Mouse (Mus musculus) heart, postnatal 36 days (tissue): ENCODE measurements around the gene 4933400A11Rik. TPM values are rescaled to one million over a fixed set of nuclear protein-coding genes. Genes with fewer than 3 reads are reported as not detected.
A peak's percentile ranks its signal among the peaks of the same experiment; 100 is the strongest.

Experiments used
- DNase-seq, 2 experiments: peaks; one replicate each; pipeline ENCODE4 v3.0.0; 2021 to 2022
- intact Hi-C: fragments of 180-260 bp; cut with DNase I; formaldehyde crosslinking; loops from one replicate; pipeline ENCODE4 v1.15.1; 2025
- total RNA-seq, 2 experiments: library from RNA; stranded (reverse); gene quantifications; 2 replicates each; pipeline ENCODE4 v1.2.3; 2021

4933400A11Rik gene
- not detected for total RNA-seq

DNA sequence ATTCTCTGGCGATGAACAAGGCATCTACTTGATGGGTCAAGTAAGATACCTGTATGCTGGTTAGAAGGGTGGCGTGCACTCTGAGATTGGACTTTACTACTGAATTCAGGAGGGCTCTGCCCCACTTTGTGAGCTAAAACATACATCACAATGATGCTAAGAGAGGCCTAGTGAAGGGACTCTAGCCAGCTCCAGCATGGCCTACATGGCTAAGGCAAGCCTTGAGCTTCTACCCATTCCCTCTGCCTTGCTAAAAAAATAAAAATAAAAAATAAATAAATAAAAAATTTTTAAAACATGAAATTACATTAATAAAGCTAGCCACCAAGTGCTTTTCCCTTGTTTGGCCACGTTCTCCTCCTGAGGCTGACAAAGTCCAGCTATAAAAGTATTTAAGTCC lies at the start of gene 4933400A11Rik:
Gene 4933400A11Rik, minus strand, starts transcription at position 101 of the 400 bp plus-strand sequence.
- intact Hi-C loops = loop anchor here (10.0 kb wide), 1 partner anchor 95 kb away; the partner anchor contains the start of gene Mid1
- DNase-seq = no peak

DNA sequence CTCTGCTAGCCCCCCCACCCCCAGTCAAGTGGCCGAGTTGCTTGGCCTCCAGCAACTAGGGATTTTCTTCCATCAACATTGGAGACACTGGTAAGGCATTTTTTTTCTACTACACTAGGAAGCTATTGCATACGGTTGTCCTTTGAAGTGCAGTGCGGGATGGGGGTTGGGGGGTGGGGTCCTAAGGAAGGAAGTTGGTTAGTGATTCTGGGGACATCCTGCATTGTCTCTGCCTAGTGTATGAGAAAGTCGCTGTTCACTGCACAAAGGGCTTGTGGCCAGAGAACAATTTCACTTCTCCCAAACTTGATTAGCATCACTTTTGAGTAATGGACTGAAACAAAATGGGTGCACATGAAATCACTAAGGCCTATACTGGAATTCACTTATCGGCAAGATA lies 48.7 kb upstream of the 4933400A11Rik start:
- no peak for DNase-seq
- intact Hi-C loops = no loop called here

DNA sequence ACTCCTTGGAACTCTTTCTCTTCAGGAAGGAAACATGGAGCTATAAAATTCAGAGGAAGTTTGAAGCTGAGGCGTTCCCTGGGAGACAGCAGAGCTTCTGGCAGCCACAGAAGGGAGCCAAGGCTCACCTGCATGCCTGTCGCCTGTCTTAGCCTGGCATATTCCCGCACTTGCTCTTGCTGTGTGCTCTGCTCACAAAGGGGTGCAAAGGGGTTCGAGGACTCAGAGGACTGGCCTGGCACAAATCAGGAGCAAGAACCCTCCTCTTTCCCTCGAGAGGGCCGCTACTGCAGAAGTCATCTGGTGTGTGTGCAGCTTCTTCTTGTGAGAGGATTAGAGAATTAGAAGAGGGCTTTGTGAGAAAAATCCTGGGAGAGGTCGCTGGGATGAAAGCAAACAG lies 48.3 kb upstream of the 4933400A11Rik start:
- no peak for DNase-seq
- intact Hi-C loops = no loop called here

DNA sequence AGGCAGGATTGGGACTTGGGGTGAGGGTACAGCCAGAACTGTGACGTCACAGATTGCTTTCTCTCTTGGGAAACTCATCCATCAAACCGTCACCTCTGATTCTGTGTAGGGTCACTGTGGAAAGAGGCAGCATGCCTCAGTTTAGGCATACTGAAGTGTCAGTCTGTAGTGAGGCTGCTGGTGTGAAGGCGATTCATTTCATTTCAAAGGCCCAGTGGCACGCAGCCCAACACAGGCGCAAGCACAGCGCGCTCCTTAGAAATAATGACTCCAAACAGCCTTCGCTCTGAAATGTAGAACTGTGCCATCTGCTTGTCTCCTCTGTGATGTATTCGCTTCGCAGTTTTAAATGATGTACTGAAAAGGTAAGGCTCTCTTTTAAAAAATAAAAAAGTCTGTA lies 47.5 kb upstream of the 4933400A11Rik start:
- no peak for DNase-seq
- intact Hi-C loops = no loop called here

DNA sequence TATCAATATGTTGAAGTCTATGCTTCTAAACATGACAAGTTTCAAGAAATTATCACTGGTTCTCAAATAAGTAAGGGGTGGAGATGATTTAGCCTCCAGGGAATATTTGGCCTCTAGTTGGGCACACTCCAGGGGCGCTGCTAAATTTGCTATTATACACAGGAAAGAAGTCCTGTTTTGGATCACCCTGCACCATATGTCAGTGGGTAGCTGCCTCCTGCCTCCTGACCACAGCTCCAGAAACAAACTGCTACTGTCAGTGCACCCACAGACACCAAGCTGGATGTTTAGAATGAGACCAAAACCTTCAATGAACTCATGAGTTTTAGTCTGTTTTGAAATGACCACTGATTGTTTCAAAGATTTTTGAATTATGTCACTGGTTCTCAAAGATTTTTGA lies 34.2 kb upstream of the 4933400A11Rik start:
- DNase-seq = no peak
- intact Hi-C loops = no loop called here

DNA sequence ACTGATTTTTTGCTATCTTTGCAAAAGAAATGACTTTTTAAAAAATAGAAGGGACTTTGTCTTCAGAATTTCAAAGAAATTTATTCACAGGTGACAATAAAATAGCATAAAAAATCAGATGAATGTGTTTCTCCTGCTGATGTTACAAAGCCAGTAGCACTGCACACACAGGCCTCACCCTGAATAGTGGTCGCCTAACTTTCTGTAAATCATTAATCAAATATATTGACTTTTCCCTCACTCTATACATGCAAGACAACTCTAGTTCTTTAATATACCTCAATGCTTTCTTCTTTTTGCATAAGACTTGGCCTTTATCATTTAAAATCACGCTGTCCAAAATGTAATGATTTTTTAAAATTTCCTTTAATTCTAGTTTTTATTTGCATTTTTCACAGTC lies 32.3 kb upstream of the 4933400A11Rik start:
- intact Hi-C loops = no loop called here
- no peak for DNase-seq

DNA sequence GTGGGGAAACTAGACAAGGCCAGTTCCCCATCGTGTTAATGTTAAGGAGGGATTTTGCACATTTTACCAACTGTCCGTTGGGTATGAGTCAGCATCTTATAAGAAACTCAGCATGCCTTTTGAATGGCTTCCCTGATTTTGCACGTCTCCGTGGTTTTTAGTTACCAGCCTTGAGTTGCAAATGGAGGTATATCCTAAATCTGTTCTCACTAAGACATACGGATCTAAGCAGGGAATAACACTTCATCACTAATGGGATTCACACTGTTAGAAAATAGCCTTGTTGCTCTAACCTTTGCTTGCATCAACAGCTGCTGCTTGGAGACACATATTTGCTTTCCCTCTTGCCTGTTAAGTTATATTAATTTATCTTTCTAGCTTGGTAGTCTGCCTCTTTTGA lies 31.9 kb upstream of the 4933400A11Rik start:
- DNase-seq = no peak
- intact Hi-C loops = no loop called here

DNA sequence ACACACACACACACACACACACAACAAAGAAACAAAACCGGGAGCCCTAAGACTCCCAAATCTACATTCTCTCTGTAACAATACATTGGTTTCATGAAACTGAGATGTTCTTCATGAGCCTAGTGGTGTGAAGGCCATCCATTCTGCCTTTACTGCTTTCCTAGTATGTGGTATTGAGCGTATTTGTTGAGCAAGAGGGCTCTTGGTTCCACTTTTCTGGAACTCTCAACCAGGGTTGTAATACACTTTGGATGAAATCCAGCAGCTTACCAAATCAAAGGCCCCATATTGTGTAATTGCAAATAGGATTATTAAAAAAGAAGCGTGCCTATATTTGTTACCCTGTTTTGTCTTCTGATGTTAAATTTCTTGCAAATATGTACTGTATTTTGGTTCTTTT lies 28.3 kb upstream of the 4933400A11Rik start:
- intact Hi-C loops = no loop called here
- DNase-seq = no peak

DNA sequence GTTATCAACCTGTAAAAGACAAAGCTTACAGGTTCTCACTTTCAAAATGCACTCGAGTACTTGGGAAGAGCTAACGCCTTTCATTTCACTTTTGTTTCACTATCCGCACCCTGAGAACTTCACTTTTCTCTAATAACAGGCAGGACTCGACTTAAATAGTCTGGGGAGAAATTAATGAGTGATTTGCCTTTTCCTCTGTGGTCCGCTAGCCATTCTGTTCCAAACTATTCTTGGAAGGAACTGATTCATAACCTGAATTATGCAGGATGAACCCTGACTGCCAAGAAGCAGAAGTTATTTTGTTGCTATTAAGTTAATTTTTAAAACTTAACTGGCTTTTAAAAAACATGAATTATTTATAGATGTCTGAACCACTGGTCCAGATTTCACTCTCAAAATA lies 26.4 kb upstream of the 4933400A11Rik start:
- intact Hi-C loops = no loop called here
- DNase-seq = no peak

DNA sequence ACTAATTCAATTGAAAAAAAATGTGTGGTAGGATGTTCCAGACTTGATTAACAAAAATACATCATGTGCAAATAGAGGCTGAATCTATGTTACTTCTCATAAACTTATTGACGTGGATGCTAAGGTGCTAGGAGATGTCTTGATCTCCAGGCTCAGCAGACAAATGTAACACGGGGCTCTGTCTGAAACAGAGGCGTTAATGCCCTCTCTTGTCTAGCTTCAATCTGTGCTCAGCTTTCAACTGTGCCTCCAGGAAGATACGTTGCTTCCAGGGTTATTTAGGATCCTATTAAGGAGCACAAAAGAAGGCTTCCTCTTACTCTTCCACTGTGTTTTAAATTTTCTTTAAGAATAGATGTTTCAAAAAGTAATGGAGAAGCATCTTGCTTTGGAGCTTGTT lies 20.8 kb upstream of the 4933400A11Rik start:
- intact Hi-C loops = loop anchor here (5.0 kb wide), 1 partner anchor 82 kb away; no protein-coding TSS in a partner anchor
- DNase-seq = no peak

DNA sequence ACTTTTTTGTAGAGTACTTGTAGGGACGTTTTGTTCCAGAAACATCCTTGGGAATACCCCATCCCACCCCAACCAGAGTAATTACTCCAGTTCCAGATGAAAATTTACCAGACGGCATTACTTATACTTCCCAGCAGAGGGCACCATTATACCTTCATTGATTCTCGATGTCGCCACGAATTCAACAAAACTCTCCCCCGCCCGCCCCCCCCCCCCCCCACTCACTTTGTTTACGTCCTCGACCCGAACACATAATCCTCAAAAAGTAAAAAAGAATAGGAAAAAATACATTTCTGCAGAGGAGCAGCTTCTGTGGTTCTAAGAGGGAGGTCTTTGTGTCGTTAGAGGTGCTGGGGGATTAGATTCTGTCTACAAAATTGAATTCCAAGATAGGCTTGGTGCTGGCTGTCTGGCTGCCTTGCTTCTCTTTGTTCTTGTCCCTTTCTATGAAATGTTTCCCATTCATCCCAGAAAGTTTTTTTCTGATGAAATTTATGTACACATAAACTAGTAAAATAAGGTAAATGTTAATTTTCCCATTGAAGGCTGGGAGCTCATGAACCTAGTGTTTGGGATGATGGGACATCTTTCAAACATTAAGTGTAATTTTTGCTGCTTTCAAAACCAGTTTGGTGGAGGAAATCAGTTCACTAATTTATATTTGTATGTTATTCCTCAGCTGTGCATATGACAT lies 19.7 kb upstream of the 4933400A11Rik start:
- DNase-seq = peak; percentile 11 to 21
- intact Hi-C loops = loop anchor here (5.0 kb wide), 2 partner anchors 178 to 467 kb away; no protein-coding TSS in a partner anchor

DNA sequence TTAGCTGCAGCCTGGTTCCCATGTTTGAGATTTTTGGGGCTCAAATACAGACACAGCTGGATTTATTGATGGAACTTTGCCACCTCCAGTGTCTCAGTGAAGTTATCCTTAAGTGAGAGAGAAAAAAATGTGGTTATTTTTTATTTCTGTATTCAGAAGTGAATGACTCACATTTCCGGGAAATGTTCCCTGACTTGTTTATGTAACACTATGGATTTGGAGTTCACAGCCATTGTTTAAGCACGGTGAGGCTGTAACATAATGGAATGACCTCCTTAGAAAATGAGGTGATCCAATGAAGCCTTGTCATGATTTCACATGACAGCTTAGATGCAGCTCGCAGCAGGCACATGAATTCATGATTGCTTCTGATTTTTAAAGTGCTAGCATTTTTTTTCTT lies 17.7 kb upstream of the 4933400A11Rik start:
- intact Hi-C loops = loop anchor here (5.0 kb wide), 2 partner anchors 180 to 465 kb away; no protein-coding TSS in a partner anchor
- no peak for DNase-seq

DNA sequence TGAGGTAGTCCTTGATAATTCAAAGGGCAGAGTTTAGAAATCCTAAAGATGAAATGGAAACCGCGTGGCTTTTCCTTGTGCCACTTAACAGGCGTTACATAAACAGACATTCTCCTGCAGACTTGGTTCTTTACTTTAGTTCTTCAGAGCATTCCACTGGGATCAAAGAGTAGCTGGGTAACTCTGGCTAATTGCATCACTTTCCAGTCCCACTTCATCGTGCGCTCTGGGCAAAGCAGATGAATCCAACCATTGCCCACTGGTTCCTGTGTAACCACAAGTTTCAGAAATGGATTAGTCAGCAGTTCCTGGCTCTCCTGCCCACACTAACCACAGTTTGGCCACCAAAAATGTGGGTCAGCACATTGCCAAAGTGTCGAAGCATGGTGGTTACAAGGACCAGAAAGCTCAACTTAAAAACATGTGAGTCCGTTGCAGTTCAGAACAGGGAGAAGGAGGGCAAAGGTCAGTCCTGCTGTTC lies 15.4 kb upstream of the 4933400A11Rik start:
- intact Hi-C loops = loop anchor here (5.0 kb wide), 2 partner anchors 182 to 463 kb away; no protein-coding TSS in a partner anchor

DNA sequence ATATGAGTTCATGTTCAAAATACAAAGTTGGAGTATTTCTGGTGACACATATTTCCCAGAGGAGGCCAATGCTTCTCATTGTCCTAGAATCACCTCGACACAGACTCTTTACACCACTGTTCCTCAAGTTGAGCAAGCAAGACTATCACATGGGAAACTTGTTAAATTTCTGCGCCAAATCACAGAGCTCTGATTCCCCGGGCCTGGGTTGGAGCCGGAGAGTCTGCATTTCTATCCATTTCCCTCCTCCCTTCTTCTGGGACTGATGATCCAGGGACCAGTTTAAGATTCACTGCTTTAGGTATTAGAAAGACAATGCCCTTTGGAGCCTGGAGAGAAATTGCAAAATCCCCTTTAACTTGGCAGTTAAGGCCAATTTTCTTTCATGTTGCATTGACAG lies 15.0 kb upstream of the 4933400A11Rik start:
- DNase-seq = no peak
- intact Hi-C loops = no loop called here

More for the DNA sequence above, 15.4 kb upstream of the 4933400A11Rik start:
- DNase-seq = peak in 1 of 2 experiments; percentile 8

DNA sequence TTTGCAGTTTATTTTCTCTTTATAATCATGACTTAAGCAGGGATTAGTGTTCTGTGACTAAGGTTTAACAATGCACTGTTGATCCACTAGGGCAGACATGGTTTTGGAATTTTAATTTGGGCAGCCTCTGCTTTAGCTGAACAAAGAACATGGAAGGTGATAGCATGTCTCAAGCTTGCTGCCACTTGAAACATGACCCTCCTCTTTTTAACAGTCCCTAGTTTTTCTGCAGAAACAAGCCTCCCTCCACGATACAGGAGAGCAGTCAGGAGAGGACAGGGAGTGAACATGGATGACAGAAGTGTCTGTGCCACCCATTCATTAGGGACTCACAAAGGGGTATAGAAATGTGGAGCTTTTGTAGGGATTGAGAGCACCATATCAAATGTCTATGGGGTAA lies 13.4 kb upstream of the 4933400A11Rik start:
- intact Hi-C loops = no loop called here
- no peak for DNase-seq

DNA sequence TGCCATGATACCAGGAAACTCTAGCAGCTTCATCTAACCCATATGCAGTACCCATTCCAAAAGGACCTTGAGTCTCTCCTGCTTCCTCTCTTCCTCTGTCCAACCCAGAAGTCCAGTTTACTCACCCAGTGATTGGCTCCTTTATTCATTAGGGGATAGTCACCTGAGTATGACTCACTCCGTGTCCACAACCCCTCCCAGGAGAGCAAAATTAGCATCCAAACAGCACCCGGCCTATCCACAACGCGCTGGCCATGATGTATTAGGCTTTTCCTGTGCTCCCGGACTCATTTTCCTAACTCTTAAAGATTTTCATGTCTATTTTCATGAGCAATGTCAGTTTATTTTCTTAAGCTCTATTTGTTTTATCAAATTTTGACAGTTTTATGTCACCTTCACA lies 10.3 kb upstream of the 4933400A11Rik start:
- intact Hi-C loops = no loop called here
- DNase-seq = no peak

DNA sequence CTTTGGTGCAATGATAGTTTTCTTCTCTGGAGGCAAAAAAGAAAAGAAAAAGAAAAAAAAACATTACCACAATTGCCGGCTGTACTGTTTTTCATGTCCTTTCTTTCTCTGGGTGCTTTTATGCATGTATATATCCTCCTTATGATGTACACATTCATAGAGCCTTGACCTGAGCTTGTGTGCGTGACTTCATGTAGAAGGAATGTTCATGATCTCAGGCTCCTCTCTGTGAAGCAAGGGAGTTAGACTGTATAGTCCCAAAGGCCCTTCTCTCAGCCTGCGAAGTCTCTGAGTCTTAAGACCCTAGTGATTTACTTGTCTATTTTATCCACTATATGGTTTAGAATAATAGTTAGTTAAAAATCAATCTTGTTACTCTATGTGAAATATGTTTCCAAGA lies 21.4 kb downstream of the 4933400A11Rik start:
- no peak for DNase-seq
- intact Hi-C loops = no loop called here

DNA sequence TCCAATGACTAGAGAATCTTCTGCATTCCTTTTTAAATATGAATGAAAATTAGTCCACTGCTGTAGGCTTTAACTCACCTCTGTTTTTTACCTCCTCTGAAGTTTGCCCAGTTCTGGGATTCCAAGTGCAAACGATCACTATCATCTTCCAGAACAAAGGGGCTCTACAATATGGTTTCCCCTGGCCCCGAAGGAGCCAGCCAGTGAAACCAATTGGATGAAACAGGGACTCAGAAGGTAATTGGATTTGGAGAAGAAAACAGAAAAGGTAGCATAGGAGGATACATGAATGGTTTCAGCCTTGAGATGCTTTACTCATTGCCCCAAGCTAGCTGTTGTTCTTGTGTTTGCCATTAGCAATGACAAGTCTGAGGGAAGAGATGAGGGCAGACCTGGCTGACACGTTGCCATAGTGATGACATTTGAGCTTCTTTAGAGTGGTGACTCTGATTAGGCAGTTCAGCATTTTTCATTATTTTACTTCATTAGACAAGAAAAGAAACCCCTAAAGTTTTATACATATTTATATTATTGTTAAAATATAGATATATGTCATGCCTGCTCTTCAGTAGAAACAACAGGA lies 44.0 kb downstream of the 4933400A11Rik start:
- intact Hi-C loops = no loop called here
- no peak for DNase-seq
